Mouse (Mus musculus) colon, adult 2 months (tissue): ENCODE measurements around the gene Ufsp2. TPM values are rescaled to one million over a fixed set of nuclear protein-coding genes. Genes with fewer than 3 reads are reported as not detected.

ENCODE experiments used
- polyA plus RNA-seq: library from polyadenylated mRNA; depleted of rRNA; stranded (reverse); fragments of >200 nt; gene quantifications from 2 replicates; pipeline ENCODE4 v1.2.3, GENCODE M21; 2012; rRNA removed

The Ufsp2 gene
- 9.4 and 11.1 TPM in 2 replicates for polyA plus RNA-seq

GRCm38 (mm10) chr8:45975126-45975836 lies at the start of gene Ufsp2, which contains the start of gene 1700029J07Rik:
Gene Ufsp2, plus strand, starts transcription at chr8:45975528.
Gene 1700029J07Rik, minus strand, starts transcription at chr8:45975252.

GRCm38 (mm10) chr8:45934582-45935014 lies 40.7 kb upstream of the Ufsp2 start, which contains the start of gene Ccdc110:
Gene Ccdc110, plus strand, starts transcription at chr8:45934619.

GRCm38 (mm10) chr8:45999138-45999783 lies 23.9 kb downstream of the Ufsp2 start, which contains the start of gene Lrp2bp:
Gene Lrp2bp, plus strand, starts transcription at chr8:45999303.

GRCm38 (mm10) chr8:46005596-46005995 lies 30.3 kb downstream of the Ufsp2 start, which contains the start of gene Ankrd37:
Gene Ankrd37, minus strand, starts transcription at chr8:46005707.

Other genes with a start within 250 kb of the Ufsp2 start
- gene Pdlim3, start 90.1 kb upstream of the Ufsp2 start, polyA plus RNA-seq: 153 and 184 TPM in 2 replicates
- 0.03 and 0.05 TPM in 2 replicates for gene Ccdc110, start 40.9 kb upstream of the Ufsp2 start, polyA plus RNA-seq
- 0.05 and 0.29 TPM in 2 replicates for gene 1700029J07Rik, start 276 bp upstream of the Ufsp2 start, polyA plus RNA-seq
- gene Lrp2bp, start 23.8 kb downstream of the Ufsp2 start, polyA plus RNA-seq: 0.08 TPM in 1 of 2 replicates, not detected in the other
- gene Ankrd37, start 30.2 kb downstream of the Ufsp2 start, polyA plus RNA-seq: 4.3 and 12.7 TPM in 2 replicates
- 1.9 and 2.0 TPM in 2 replicates for gene Cfap97, start 176.2 kb downstream of the Ufsp2 start, polyA plus RNA-seq
- gene Snx25, start 176.6 kb downstream of the Ufsp2 start, polyA plus RNA-seq: 5.2 and 6.3 TPM in 2 replicates
- gene Slc25a4, start 235.8 kb downstream of the Ufsp2 start, polyA plus RNA-seq: 120 and 194 TPM in 2 replicates